In genomic region chr6:28497837-28498236, GRCm38 (mm10) we compare ENCODE assay signal across 15 mouse cellular contexts. TPM values are rescaled to one million over a fixed set of nuclear protein-coding genes. Genes with fewer than 3 reads are reported as not detected.
DNase-seq lines count a peak whose midpoint lies in the region; ATAC-seq lines count a peak whose summit lies in the region.
"Had no signal": no experiment of that assay in that cellular context is flagged by ENCODE, and none has a peak within 500 bp of the region (broad histone marks: within the 10 kb centered on the region; RNA-seq: fewer than 3 reads in every experiment).

No protein-coding gene starts in this region.

- H3K9ac ChIP-seq in heart, embryonic 12.5 days, result no peak overlapping the region
- H3K9ac ChIP-seq: forebrain, embryonic 12.5 days had no signal

- no peaks in the 10 kb centered on the region for H3K27me3 ChIP-seq in heart, embryonic 12.5 days (replicated peaks)
- H3K27me3 ChIP-seq: forebrain, embryonic 12.5 days had no signal

- intact Hi-C loops in left cerebral cortex, postnatal 4 days (cut with DNase I), result no loop called here

- no peak overlapping the region for H3K4me2 ChIP-seq in heart, embryonic 12.5 days
- H3K4me2 ChIP-seq: forebrain, embryonic 12.5 days had no signal

- no peak for ATAC-seq in heart, embryonic 12.5 days (ENCODE audit: insufficient number of reproducible peaks, low FRiP score)
- no peak for ATAC-seq in activated CD4-positive, CD25-positive, alpha-beta regulatory T cell, adult 4 months

- DNase-seq in urinary bladder, postnatal 14 days (ENCODE audit: low spot score), result peak; percentile 12
- no peak for DNase-seq in urinary bladder, postnatal 10 days (ENCODE audit: low spot score)
- DNase-seq in kidney, postnatal 14 days, result peak; percentile 38
- no peak for DNase-seq in gastrocnemius, postnatal 4 days (ENCODE audit: low spot score in 2 of 2)
- no peak for DNase-seq in embryo, embryonic 11 days
- DNase-seq in left cerebral cortex, postnatal 4 days, result no peak
- DNase-seq: thymus, postnatal 14 days had no signal

- H3K9me3 ChIP-seq in heart, embryonic 12.5 days (replicated peaks), result no peaks in the 10 kb centered on the region
- H3K9me3 ChIP-seq: forebrain, embryonic 12.5 days; G1E; midbrain, embryonic 10.5 days had no signal

- 39% methylated on average over 5 of the region's 5 CpGs for WGBS in heart, embryonic 12.5 days

- no peak overlapping the region for H3K4me3 ChIP-seq in heart, embryonic 12.5 days
- H3K4me3 ChIP-seq: forebrain, embryonic 12.5 days; midbrain, embryonic 10.5 days had no signal

- peak overlapping the region; percentile 37; the same call in 1 of the 2 replicates for H3K27ac ChIP-seq in heart, embryonic 12.5 days (ENCODE audit: poor library complexity, severe bottlenecking)
- H3K27ac ChIP-seq: forebrain, embryonic 12.5 days; midbrain, embryonic 10.5 days had no signal

- peaks cover 10% of the 10 kb centered on the region for H3K4me1 ChIP-seq in heart, embryonic 12.5 days (replicated peaks)
- H3K4me1 ChIP-seq: forebrain, embryonic 12.5 days; midbrain, embryonic 10.5 days had no signal

- peaks cover 11% of the 10 kb centered on the region for H3K36me3 ChIP-seq in heart, embryonic 12.5 days

RNA-seq across cellular contexts. Expression of gene Snd1, which starts 22.9 kb away (rescaled TPM):
- polyA plus RNA-seq in heart, embryonic 12.5 days (2016; fragmentation: Nextera tagmentation; extraction: Ambion mirVana), result 95.2 and 98.3 TPM in 2 replicates
- polyA plus RNA-seq in activated CD4-positive, CD25-positive, alpha-beta regulatory T cell, adult 4 months (2017; shearing (Covaris generic)), result 10 to 100 TPM; 48.2 to 54.6 TPM
- total RNA-seq in gastrocnemius, postnatal 4 days (2021), result 10 to 100 TPM; 80.2 to 83.3 TPM
- total RNA-seq in left cerebral cortex, postnatal 4 days (2021), result 100 to 1,000 TPM; 114 TPM

RNA-seq across cellular contexts. Expression of gene Pax4, which starts 48.7 kb away (rescaled TPM):
- not detected in 2 replicates for polyA plus RNA-seq in heart, embryonic 12.5 days (2016; fragmentation: Nextera tagmentation; extraction: Ambion mirVana)
- not detected for polyA plus RNA-seq in activated CD4-positive, CD25-positive, alpha-beta regulatory T cell, adult 4 months (2017; shearing (Covaris generic))
- total RNA-seq in gastrocnemius, postnatal 4 days (2021), result not detected
- total RNA-seq in left cerebral cortex, postnatal 4 days (2021), result not detected
- total RNA-seq: G1E had no signal
- polyA plus RNA-seq: forebrain, embryonic 12.5 days; G1E; heart, embryonic 14.5 days; limb, embryonic 11.5 days; neural tube, embryonic 14.5 days had no signal

Comparison
In these comparisons a context has a peak if more than half of its experiments do, and no peak if none do; other contexts are left out.
1. DNase-seq: peak in urinary bladder, postnatal 14 days (single experiment) and kidney, postnatal 14 days (single experiment); none in urinary bladder, postnatal 10 days (single experiment), gastrocnemius, postnatal 4 days (0 of 2), embryo, embryonic 11 days (single experiment) and left cerebral cortex, postnatal 4 days (single experiment).